8 mouse cellular contexts compared by ENCODE assay signal in the genomic region with DNA sequence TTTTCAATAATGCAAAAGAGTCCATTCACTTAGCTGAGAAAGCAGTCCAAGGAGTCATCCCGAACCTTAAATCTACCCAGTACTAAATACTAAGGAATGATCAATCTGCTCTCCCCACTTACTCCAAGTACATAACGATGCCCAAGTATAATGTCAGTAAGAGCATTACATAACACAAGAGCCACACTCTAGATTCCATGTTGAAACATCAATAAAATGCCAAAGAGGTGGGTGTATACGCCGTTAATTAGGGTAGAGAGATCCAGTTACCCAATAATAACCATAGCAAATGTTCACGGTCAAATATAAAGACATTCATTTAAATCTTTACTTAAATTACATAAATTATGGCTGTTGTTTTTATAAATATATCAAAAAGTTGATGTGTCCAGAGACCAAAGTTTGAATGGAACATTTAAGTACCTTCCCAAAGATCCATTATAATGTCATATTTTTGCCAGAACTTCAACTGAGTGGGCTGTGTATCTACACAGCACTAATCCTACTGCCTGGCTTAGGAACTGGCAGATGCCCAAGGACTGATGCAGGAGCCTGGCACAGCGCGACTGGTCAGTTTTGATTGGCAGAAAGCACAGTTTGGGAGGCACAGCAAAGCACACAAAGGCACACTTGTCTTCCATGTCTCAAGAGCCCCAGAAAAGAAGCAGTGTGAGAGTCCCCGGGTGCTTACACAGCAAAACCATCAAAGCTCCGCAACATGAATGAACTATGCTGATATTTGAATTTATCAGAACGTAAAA. TPM values are rescaled to one million over a fixed set of nuclear protein-coding genes. Genes with fewer than 3 reads are reported as not detected.
DNase-seq lines count a peak whose midpoint lies in the region; ATAC-seq and TF ChIP-seq lines count a peak whose summit lies in the region.

No protein-coding gene starts in this region.

- peak; percentile 92 for ATAC-seq in cerebellum, adult (ENCODE audit: insufficient number of reproducible peaks, low FRiP score, low TSS enrichment)
- peak; percentile 91 for ATAC-seq in frontal cortex, adult (ENCODE audit: low TSS enrichment)
- peak; percentile 90 for ATAC-seq in midbrain, postnatal 0 days (ENCODE audit: low FRiP score)
- no peak for ATAC-seq in megakaryocyte progenitor cell, adult 5-6 weeks (replicated peaks; ENCODE audit: poor library complexity)

- no peak overlapping the region for H3K4me3 ChIP-seq in midbrain, postnatal 0 days (ENCODE audit: low read depth, low read length)

- 66% methylated on average over 10 of the region's 10 CpGs for WGBS in midbrain, postnatal 0 days

- no peaks in the 10 kb centered on the region for H3K36me3 ChIP-seq in midbrain, postnatal 0 days (ENCODE audit: insufficient read depth, low read length)

- no peak for TF ChIP-seq CTCF in midbrain, postnatal 0 days (IDR thresholded peaks at IDR 0.05)

- H3K4me2 ChIP-seq in midbrain, postnatal 0 days (ENCODE audit: low read depth, low read length, poor library complexity, severe bottlenecking) = no peak overlapping the region

- no peak overlapping the region for H3K9ac ChIP-seq in midbrain, postnatal 0 days (replicated peaks; ENCODE audit: low read length, poor library complexity, severe bottlenecking)

- H3K9me3 ChIP-seq in midbrain, postnatal 0 days (ENCODE audit: low read length) = no peaks in the 10 kb centered on the region

- H3K4me1 ChIP-seq in midbrain, postnatal 0 days (ENCODE audit: insufficient read depth, low read length) = no peaks in the 10 kb centered on the region

- H3K27ac ChIP-seq in midbrain, postnatal 0 days (ENCODE audit: low read depth, low read length) = no peak overlapping the region

- DNase-seq in kidney, postnatal 14 days = peak; percentile 22
- no peak for DNase-seq in kidney, adult 11 months
- peak; percentile 41 to 49 for DNase-seq in left cerebral cortex, adult 18-20 months (ENCODE audit: low spot score in 2 of 2)
- DNase-seq in midbrain, postnatal 0 days (ENCODE audit: low spot score) = peak; percentile 92
- no peak for DNase-seq in spleen, postnatal 14 days (ENCODE audit: low spot score in 2 of 2)

- H3K27me3 ChIP-seq in midbrain, postnatal 0 days (ENCODE audit: insufficient read depth, low read length) = no peaks in the 10 kb centered on the region

RNA-seq across cellular contexts. Expression of a gene that starts 55.5 kb away (rescaled TPM):
- total RNA-seq in left cerebral cortex, adult 18-20 months (2021) = 10 to 100 TPM; 29.8 to 33.1 TPM
- total RNA-seq in midbrain, postnatal 0 days (2014; rRNA removed) = 33.1 and 35.4 TPM in 2 replicates
- polyA plus RNA-seq in midbrain, postnatal 0 days (2015; fragmentation: Nextera tagmentation; extraction: Ambion mirVana) = 7.8 and 8.9 TPM in 2 replicates
- total RNA-seq in megakaryocyte progenitor cell, adult 5-6 weeks (2015) = 24.0 and 24.6 TPM in 2 replicates
- total RNA-seq in megakaryocyte progenitor cell, adult 5-6 weeks (2017) = 19.4 and 21.0 TPM in 2 replicates

Comparison
In these comparisons a context has a peak if more than half of its experiments do, and no peak if none do; other contexts are left out.
1. DNase-seq: peak in kidney, postnatal 14 days (single experiment), left cerebral cortex, adult 18-20 months (2 of 2) and midbrain, postnatal 0 days (single experiment); none in kidney, adult 11 months (single experiment) and spleen, postnatal 14 days (0 of 2).